Mouse (Mus musculus) kidney, postnatal 14 days (tissue): Measurements from ENCODE around the gene 4930469K13Rik.

ENCODE experiments used
- DNase-seq: peaks from one replicate; pipeline ENCODE4 v3.0.0; 2022; ENCODE audit warnings: mixed read lengths

4930469K13Rik gene

DNA sequence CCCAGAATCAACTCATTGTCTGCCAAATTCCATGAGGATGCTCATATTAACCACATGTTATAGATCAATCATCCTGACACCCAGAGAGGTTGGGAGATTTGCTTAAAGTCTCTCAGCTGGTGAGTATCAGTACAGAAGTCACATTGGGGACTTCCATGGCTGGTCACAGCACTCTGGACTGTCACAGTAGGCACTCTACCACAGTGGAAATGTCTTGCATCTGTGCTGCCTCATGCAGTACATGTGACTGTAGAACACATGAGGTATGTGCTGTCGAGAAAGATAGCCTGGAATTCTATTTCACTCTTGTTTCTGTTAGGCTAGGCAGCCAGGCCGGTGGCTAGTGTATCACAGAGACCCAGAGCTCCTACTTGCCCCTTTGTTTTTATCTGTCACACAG lies 63.6 kb downstream of the 4930469K13Rik start:
- DNase-seq: no peak

DNA sequence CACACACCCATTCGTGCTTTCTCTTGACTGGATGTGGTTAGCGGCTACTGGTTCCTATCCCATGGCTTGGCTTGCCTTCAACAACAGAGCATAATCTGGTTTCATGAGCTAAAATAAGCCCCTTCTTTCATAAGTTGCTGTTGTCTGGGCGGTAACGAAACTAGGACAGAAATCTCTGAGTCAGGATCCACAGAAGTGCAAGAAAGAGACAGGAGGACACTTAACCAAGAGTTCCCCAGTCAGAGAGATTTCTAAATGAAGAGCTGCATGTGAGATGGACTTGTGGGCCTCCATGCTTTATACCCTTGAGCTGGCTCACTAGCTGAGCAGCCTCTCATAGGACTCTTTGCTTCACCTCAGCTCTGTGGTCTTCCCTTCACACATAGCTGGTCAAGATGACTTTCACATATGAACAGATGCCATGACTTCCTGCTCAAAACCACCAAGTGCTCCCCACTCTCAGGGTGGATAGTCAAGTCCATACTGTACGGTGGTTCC lies 64.3 kb downstream of the 4930469K13Rik start:
- DNase-seq: no peak

DNA sequence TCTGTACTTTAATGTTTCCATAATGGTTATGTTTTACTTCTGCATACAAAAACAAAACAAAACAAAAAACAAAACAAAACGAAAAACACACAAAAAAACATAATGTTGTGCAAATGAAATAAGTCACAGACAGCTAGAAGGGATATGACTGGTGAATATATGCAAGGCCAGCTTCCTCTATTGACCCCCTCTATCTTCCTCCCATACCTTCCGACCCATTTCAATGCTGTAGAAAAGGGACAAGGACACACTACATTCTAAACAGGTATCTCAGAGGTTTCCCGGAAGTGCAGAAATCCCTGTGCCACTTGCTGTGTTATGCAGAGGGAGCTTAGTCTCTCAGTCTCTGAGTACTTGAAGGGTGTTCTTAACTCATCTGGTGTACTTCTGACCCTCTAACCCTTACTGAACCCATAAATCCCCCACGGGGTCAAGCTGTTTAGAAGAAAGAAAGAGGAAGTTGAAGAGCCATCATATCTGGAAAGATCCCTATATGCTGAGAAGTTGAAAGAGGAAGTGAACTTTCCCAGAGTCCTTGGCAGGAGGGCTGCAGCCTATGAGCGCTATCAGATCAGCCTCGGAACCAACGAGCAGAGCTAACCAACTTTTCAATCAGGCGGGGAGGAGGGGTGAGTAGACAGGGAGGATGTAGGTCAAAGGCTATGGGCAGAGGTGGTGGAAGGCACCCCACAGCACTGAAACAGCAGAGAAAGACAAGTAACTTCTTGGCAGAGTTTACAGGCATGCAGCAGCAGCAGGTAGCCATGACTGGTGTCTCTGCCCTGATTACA lies 67.1 kb downstream of the 4930469K13Rik start:
- DNase-seq: no peak

DNA sequence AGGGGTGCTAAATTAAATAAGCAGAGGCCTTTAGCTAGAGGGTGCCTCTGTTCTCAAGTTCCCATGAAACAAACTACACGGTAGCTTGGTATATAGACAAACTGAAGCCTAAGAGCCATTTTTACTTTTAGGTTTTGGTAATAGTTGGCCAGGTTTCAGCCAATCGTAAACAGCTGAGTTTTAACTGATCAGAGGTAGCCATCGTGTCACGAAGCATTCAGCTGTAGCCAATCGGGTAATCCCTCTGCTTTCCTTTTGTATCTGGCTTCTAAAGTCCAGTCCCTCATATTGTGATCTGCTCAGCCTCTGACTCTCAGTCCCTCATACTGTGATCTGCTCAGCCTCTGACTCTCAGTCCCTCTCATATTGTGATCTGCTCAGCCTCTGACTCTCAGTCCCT lies 68.7 kb downstream of the 4930469K13Rik start:
- DNase-seq: no peak

DNA sequence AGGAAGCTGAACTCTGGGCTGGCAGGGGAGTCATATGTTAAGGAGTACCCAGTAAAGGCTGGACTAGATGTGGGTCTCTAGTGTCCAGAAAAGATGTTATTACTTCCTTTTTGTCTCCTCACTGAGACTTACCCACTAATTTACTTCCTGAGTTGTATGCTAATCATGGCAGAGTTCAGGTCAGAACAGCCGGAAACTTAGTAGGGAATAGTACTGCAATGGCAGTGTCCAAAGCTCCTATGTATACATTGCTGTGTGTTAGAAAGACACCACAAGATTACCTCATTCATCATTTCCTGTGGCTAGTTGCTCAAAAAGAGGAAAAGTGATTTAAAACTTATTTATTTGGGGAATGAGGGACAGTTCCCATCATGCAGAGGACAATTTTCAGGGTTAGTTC lies 73.3 kb downstream of the 4930469K13Rik start:
- no peak for DNase-seq

DNA sequence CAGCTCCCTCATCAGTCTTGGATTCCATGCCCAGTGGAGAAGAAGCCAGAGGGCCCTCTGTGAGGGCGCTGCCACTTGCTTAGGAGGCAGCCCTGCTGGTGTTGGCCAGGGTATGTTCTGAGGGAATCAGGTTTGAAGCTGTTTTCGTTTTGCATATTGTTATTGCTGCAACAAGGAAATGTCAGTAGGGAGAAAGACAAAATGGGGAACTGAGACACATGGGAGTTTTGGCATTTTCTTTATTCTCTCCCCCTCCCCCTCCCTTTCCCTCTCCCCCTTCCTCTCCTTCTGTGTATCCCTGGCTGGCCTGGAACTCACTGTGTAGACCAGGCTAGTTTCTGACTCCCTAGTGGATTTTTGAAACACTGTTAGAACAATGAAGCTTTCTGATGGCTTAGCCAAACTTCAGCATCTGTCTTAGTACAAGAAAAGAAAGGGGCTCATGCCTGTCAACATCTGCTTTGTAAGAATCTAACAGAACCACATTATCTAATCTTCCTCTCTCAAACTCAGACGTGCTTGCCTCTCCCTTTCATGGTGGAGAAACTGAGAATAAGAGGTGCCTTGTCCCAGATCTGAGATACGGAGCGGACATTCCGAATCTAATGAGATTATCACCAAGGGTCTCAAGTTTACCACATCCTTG lies 86.2 kb downstream of the 4930469K13Rik start:
- DNase-seq: no peak

DNA sequence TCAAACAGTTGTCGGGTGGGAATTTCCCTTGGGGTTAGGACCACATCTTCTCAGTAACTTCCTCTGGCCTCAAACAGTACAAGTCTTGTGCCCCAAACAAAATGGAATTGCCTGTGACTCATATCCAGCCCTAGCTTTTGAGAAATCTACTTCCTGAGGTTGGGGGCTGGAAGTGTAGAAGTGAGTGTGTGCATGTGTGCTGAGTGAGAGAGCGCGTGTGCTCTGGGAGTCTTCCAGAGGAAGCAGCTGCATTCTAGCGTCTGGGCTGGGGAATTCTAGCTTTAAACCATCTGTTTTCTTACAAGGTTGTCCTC lies 87.5 kb downstream of the 4930469K13Rik start:
- peak; percentile 36 for DNase-seq

DNA sequence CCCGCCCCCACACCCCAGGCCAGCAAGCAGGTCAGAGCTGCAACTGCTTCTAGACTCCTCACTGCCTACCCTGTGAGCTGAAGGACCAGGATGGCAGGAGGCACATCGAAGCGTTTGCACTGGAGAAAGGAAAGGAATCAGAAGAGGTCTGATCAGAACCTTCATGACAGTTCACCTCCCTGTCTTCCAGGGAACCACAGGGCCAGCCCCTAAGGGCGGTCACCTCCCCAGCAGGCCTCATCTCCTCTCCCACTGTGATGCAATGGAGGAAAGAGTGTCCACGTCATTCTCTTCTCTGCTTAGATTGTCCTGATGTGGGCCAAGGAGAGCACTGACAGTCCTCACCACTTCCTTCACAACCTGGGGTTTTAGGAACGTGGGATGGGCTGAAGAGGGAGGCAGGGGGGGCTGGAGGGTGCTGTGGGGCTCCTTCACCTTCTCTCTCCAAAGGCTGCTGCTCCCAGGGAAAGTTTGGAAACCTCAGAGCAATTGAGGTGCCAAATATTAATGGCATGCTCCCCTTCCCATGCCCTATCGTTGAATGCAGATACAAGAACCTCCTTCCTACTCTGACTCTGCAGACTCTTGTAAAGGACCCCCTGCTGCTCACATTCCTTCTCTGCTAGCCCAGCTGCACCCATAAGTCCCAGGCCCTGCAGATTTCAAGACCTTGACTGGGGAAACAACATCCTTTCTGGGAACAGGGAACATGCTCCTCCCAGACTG lies 88.1 kb downstream of the 4930469K13Rik start:
- DNase-seq: no peak

DNA sequence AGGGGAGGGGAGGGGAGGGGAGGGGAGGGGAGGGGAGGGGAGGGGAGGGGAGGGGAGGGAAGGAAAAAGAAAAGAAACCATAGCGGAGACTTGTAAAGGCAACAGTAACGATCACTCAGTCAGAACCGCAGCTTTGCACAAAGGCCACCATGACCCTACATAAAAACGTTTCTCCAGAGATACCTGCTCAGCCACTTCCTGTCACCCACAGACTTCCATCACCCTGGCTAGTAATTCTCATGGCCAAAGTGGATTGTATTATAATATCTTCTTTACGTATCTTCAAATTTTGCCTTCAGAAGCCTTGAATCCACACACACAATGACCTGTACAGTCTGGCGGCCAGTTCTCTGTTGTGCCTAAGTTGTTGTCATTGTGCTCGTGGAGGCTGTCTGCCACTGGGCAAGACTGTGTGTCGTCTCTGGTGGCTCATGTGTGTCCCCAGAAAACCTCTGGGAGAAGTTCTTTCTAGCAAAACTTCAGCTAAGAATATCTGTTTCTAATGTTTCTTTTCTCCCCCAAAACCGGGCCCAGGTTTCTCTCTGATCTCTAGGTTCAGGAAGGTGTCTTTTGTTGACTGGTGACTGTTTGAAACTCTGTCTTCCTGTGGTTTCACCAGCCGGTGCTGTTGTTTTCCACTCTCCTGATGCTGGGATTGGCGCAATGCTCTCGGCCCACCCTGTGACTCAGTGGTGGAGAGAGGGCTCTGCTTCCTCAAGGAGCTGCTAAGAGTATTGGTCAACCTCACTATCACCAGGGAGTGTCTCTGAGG lies 88.9 kb downstream of the 4930469K13Rik start:
- DNase-seq: no peak

DNA sequence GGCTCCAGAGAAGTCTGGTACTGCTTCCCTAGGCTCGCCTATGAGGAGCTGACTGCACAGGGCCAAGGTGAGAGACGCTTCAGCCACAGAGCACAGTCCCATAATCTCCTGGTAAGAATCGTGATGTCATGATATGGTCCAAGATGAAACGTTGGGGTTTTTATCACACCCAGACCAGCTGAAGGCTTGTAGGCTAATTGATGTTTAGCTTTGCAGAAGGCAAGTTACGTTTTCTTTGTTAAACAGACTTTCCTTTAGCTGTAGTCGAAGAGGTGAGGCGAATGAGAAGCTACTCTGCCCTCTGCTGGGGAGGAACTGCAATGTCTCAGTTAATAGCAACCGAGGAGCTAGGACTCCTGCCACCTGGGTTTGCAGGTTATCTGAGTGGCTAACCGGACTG lies 89.7 kb downstream of the 4930469K13Rik start:
- DNase-seq: peak; percentile 51

DNA sequence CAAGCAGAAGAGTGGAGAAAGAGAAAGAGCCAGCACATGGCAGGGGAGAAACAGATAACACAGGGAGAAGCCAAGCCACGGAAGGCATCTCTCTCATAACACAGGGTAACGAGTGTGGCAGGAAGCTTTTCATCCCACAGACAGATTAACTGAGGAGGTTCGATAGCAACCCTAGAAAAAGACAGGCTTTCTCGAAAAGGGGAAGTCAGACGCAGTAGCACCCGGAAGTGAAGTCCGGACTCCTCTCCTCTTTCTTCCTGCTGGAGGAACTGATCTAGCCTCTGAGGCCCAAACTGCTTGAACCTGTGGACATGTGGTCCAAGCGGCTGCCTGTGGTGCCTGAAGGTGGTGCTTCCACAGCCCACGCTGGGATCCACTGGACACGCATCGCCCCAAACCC lies 90.1 kb downstream of the 4930469K13Rik start:
- no peak for DNase-seq

DNA sequence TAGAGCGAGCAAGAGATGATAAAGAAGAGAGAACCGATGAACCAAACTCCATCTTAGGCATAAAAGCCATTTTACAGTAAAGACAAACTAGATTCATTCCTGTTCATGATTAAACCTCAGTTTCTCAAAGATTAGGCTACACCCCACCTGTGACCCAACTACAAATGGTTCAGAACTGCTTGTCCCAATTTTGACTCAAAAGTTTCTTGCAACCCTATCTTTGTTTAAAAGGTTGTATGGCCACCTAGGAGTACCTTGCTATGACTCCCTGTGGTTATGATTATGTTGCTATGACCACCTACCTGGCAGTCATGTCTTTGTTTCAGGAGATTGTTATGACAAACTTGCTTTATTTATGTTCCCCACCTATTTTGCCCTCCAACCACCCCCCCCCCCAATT lies 90.7 kb downstream of the 4930469K13Rik start:
- no peak for DNase-seq

DNA sequence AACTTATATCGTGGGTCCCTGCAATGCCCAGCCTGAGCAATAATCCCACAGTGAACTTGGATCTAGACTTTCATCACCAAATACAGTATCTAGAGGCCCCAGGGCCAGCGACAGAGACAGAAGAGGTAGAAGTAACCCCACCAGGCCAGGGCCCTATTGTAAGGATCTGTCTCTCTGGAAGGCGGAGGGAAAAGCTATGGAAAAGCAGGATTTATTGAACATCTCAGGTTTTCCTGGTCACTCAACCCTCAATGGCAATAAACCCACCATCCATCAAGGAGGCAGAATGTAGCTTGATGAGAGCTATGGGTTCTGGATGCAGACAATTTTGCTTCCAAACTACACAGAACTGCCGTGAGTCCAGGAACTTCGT lies 95.8 kb downstream of the 4930469K13Rik start:
- no peak for DNase-seq

DNA sequence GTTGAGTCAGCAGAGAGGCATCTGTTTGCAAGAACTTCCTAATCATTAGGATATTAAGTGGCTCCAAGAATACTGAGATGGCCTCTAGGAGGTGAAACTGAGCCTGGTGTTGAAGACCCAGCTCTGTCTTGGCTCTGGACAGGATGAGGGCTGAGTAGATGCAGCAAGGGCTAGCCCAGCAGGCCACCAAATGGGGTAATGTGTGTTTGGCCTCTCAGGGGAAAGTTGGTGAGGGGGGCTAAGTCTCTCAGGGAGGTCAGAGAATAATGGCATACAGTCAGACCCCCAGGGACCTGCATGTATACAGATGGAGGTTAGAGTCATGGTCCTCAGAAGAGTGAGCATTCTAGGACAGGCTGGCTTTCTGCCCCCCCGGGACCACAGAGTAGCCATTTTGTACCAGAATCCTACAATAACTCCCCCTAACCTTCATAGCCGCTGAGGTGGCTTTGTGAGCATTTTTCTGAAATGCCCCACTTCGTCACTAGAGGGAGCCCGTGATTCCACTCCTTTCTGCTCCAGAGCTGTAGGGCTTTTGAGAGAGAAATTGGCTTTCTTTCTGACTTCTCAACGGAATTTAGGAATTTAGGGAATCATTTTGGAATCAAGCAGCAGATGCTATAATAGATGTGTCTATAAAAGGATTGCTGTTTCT lies 96.3 kb downstream of the 4930469K13Rik start:
- peak; percentile 37 for DNase-seq

DNA sequence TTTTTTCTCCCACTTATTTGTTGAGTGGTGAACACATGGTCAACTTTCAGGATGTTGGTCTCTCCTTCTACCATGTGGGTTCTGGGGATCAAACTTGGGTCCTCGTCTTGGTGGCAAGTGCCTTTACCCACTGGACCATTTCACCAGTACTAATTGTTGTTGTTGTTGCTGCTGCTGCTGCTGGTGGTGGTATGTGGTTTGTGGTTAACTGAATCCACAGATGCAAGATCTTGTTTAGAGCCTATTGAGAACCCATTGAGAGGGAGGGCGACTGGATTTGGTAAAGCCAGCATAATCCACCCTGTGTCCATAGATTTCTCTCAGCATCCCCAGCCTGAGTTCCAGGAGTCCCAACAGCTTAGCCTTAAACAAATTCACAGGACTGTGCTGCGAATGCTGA lies 97.9 kb downstream of the 4930469K13Rik start:
- no peak for DNase-seq

DNA sequence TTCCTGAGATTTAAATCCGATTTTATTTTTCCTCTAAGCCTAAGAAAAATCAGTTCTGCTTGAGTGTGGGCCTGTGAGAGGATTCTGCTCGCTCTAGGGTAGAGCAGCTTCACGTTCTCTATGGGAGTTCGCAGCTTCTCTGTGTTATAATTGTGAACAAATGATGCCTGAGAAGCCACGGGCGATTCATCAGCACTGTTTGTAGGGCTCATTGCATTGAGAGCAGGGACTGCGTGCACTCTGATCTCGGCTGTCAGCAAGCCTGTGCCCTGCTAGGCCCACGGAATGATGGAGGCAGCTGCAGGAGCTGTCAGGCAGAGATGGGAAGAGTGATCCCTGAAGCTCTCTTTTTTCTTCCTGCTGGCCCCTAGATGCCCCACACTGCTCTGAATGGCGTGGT lies 100.1 kb downstream of the 4930469K13Rik start:
- no peak for DNase-seq

DNA sequence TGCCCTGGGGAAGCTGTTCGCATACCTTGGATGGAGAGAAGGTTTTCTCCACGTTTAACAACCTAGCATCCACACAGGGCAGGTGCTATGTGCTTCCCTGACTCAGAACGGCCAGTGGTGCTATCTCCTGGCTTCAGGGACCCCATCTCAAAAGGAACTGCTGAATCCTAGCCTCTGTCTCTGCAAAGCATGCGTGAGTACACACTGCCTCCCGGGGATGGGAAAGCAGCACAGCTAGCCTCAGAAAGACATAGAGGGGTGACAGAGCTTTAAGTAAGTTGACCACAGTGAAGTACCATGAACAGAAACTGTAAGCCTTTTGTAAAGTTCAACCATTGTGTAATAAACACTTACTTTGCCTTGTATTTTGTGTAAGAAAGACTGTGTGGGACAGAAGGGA lies 104.9 kb downstream of the 4930469K13Rik start:
- no peak for DNase-seq

DNA sequence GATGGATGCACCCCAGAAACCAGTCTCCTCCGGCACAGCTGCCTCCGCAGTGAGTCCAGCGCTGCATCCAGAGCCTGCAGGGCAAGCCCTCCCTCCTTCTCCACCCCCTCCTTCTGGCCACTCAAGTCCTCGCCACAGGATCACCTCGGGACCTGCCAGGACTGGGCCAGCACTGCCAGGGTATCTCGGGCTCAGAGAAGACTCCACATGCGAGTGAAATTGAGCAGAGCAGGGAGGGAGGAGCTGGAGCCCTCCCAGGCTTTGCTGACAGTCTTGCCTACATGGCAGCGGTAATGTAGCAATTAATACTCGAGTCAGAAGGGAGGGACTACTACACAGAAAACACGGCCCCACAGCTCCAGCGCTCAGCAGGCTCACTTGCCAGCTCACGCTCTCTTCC lies 105.4 kb downstream of the 4930469K13Rik start, which contains the start of gene Kcnip1:
Gene Kcnip1 (minus strand): TSS at position 215 of the 400 bp plus-strand sequence.
- no peak for DNase-seq

DNA sequence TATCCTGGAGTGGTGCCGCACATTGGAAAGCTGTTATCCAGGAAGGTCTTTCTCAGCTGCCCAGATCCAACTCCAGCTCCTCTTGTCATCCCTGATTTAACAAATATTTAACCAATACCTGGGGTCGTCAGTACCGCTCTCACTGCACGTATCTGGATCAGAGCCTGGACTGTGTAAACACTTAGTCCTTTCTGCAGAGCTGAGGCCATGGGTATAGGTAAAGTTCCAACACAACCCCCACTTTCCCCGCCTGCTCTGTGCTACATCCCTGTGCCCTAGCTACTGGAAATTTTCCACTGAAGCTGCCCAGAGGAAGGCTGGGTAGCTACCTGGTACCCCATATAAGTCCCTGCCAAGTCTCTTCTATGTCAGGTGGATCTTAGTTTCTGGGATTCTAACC lies 108.4 kb downstream of the 4930469K13Rik start:
- no peak for DNase-seq

DNA sequence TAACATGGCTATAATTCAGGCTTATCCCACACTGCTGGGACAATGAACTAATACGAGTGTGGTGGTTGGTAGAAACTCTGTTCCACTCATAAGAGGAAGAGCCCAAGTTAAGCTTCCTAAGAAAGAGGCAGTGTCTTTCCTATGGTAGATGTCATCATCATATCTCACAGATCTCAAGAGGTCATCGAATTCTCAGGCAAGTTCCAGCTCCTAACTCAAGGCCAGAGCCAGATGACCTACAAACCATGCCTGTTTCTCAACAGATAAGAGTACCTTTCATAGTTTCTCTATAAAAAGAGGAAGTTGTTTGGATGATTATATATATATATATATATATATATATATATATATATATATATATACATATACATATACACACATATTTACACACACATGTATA lies 111.8 kb downstream of the 4930469K13Rik start:
- DNase-seq: no peak

DNA sequence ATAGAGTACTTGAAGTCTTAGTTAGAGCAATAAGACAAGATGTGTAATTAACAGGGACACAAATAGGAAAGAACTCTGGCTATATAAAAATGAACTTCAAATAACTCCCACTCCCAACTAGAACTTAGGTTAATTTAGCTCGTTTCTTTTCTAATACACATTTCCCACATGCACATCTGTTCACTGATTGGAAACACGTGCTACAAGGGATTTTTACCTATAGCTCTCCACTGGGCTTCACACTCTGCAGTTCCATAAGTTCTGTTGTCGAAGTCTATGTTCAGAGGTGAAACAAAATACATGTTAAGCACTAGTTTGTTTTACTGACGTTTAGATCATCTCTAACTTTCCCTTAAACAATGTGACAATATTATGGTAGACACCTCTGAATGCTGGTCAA lies 118.2 kb downstream of the 4930469K13Rik start:
- no peak for DNase-seq

DNA sequence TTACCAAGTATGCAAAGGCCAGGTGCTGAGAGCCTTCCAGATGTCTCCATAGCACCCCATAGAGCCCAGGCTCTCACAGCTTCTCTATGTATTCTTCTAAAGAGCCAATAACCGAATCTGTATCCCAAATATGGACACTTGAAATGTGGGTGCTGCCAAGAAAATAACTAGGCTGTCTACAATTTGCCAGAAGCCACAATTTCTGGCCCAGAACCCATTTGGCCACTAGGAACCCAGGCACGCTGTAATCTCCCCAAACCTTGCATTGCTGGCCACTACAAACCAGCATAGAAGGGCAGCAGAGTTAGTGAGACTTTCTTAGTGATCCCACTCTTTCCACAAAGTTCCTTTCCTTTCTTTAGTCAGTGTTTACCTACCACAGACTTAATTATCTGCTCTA lies 123.2 kb downstream of the 4930469K13Rik start:
- DNase-seq: no peak
